Mouse (Mus musculus) activated CD4-positive, CD25-positive, alpha-beta regulatory T cell (primary cell): ENCODE results near the gene H2-K1. TPM values are rescaled to one million over a fixed set of nuclear protein-coding genes. Genes with fewer than 3 reads are reported as not detected.

Experiments used
- polyA plus RNA-seq, 2 experiments: library from polyadenylated mRNA; unstranded; fragments of 100-300 nt; shearing (Covaris generic); gene quantifications; one replicate each; pipeline ENCODE4 v1.2.1; 2017

The H2-K1 gene
- polyA plus RNA-seq: over 10,000 TPM; 11,900 to 12,872 TPM

DNA sequence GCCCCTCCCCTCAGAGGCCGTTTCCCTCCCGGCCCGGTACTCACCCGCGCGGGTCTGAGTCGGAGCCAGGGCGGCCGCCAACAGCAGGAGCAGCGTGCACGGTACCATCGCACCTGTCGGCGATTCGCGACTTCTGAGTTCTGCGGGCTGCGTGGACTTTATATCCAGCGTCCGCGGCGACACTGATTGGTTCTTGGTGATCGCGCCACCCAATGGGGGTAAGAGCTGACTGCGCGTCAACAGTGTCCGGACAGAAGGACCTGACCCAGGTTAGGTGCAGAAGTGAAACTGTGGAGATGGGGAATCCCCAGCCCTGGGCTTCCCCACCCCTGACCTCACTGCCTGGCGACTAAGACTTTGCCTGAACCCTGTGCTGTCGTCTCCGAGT lies at the start of gene H2-K1:
Gene H2-K1, minus strand, starts transcription at position 198 of the 388 bp plus-strand sequence.

GRCm38 (mm10) chr17:34038878-34039561 lies 38.9 kb upstream of the H2-K1 start, which contains the start of gene Col11a2:
Col11a2 (plus strand) TSS chr17:34039437.

DNA sequence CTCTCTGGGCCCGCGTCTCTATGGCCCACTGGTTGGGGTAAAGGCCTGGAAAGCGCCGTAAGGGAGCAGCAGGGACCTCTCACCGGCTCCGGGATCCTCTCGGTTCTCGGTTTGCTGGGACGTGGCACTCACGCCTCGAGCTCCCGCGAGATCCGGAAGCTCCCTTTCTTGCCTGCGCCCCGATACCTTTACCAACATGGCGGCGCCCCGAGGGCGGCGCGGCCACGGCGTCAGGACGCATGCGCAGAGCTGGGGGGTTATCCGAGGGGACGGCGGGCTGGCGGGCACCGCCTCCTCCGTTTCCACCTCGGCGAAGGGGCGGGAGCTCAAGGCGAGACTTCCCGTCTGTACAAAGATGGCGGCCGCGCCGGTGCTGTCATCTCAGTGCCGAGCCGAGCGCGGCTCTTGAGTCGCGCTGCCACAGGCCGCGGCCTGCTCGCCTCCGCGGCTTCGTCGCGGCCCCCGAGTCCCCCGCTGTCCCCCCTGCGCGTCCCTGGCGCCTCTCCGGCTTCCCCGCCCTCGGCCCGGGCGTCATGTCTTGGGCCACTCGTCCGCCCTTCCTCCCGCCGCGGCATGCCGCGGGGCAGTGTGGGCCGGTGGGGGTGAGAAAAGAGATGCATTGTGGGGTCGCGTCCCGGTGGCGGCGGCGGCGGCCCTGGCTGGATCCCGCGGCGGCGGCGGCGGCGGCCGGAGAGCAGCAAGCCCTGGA lies 31.5 kb upstream of the H2-K1 start, which contains the start of the genes Slc39a7 and Rxrb:
Gene Slc39a7, minus strand, starts transcription at position 218 of the 709 bp plus-strand sequence.
Gene Rxrb, plus strand, starts transcription at position 348 of the 709 bp plus-strand sequence.

GRCm38 (mm10) chr17:34027656-34028223 lies 27.6 kb upstream of the H2-K1 start, which contains the start of gene H2-Ke6:
H2-Ke6 (minus strand) TSS chr17:34028060.

DNA sequence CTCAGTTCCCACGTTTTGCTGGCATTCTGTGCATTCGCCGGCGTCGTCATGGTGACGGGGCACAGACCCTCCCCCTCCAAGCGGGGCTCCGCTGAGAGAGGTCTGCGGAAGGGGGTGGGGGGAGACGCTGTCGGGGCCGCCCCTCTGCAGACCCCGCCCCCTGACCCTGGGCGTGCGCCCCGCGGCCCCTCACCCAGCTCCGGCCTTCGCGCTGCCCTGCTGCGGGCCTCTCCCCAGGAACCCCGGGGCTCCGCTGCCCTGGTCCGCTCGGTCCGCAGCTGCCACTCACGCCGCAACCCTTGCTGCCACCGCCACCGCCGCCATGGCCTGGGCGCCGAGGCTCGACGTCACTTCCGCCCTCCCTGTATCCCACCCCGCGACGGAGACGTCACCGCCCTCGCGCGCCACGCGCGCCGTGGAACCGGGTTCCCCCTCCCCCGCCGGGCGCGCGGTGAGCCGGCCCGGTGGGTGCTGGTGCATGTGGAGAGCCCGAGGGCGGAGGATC lies 24.2 kb upstream of the H2-K1 start, which contains the start of gene Ring1:
Gene Ring1, minus strand, starts transcription at position 364 of the 505 bp plus-strand sequence.

DNA sequence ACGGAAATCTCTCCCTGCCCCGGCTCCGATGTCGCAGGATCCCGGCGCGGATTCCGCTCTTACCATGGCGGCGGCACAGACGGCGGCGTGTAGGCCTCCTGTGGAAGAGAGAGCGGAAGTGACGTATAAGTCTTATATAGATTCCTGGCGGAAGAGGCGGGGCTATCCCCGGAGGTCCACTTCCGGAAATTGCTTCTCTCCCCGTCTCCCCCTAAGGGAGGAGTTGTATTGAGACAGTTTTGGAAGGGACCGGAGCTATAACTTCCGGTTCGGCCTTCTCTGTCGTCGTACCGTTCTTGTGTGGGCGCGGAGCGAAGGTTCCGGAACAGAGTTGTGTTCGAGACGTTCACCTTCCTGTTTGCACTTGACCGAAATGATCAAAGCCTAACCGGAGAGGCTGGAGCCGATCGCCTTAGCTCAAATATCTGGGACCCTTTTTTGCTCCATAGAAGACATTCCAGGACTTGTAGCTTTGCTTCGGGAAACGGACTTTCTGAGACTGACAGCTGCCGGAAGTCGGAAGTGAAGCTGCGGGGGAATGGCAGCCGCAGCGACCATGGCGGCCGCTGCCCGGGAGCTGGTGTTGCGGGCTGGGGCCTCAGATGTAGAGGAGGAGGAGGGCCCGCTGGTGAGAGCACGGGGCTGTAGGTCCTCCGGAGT lies 44.5 kb downstream of the H2-K1 start, which contains the start of the genes Vps52 and Rps18:
Gene Vps52, plus strand, starts transcription at position 258 of the 660 bp plus-strand sequence.
Gene Rps18, minus strand, starts transcription at position 447 of the 660 bp plus-strand sequence.

DNA sequence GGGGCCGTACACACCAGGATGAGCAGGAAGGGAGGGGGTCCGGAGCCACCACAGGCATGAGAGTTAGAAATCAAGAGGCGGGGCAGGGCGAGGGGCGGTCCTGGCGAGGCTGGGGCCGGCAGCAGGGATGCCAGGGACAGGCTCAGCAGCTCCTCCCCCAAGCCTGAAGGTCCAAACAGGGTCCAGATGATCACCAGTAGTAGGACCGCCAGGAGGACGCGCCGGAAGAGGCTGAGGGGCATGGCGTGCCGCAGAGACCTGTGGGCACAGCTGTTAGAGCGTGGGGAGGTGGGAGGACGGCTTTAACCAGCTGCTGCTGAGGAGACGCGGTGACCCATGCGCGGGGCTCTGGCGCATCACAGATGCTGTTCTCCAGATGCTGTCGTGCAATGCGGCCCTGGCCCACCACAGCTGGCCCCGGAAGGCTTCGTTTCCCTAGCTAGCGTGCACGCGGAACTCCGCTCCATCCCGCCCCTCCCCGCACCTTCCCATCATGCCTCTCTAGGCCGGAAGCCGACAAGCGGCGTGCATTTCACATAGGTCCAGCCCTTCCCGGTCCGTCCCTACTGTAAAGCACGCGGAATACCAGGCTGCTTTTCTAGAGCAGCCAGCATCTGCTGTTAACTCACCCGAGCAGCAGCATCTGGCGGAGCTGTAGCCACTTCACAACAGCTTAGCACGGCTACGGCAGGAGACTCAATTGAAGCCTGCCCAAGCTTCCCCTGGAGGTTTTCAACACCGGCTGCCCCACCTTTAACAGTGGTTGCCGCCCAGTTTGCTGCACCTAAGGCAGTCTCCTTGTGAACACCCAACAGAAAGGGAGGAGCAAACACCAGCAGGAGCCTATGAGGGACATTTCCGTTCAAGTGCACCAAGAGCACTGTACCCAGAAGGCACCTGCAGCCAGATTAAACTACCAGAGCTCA lies 48.9 kb downstream of the H2-K1 start, which contains the start of gene B3galt4:
Gene B3galt4, minus strand, starts transcription at position 468 of the 926 bp plus-strand sequence.

Other genes with a start within 250 kb of the H2-K1 start
- 100 to 1,000 TPM; 257 to 293 TPM for gene Rab11b, start 239.8 kb downstream of the H2-K1 start, polyA plus RNA-seq
- gene Angptl4, start 218.5 kb downstream of the H2-K1 start, polyA plus RNA-seq: 1 to 10 TPM; 2.2 to 9.0 TPM
- 1 to 10 TPM; 5.5 to 8.4 TPM for gene Kank3, start 189.8 kb downstream of the H2-K1 start, polyA plus RNA-seq
- 1,000 to 10,000 TPM in 1 of 2 experiments, 100 to 1,000 TPM in 1; 711 to 1,323 TPM for gene Rps28, start 175.8 kb downstream of the H2-K1 start, polyA plus RNA-seq
- gene Ndufa7, start 175.8 kb downstream of the H2-K1 start, polyA plus RNA-seq: 100 to 1,000 TPM; 336 to 377 TPM
- gene Cd320, start 157.3 kb downstream of the H2-K1 start, polyA plus RNA-seq: 10 to 100 TPM; 10.3 to 32.6 TPM
- not detected for gene Gm7029, start 126.5 kb downstream of the H2-K1 start, polyA plus RNA-seq
- gene Kifc1, start 109.7 kb downstream of the H2-K1 start, polyA plus RNA-seq: 10 to 100 TPM in 1 of 2 experiments, 1 to 10 TPM in 1; 5.4 to 10.0 TPM
- gene Platr17, start 95.2 kb downstream of the H2-K1 start, polyA plus RNA-seq: 1 to 10 TPM; 3.2 to 8.3 TPM
- 100 to 1,000 TPM; 126 to 129 TPM for gene Daxx, start 90.9 kb downstream of the H2-K1 start, polyA plus RNA-seq
- gene Tapbp, start 84.4 kb downstream of the H2-K1 start, polyA plus RNA-seq: 100 to 1,000 TPM; 650 to 721 TPM
- 10 to 100 TPM; 18.2 to 18.6 TPM for gene Zbtb22, start 84.4 kb downstream of the H2-K1 start, polyA plus RNA-seq
- 100 to 1,000 TPM; 109 to 112 TPM for gene Rgl2, start 70.8 kb downstream of the H2-K1 start, polyA plus RNA-seq
- 100 to 1,000 TPM; 145 to 156 TPM for gene Pfdn6, start 60.0 kb downstream of the H2-K1 start, polyA plus RNA-seq
- 10 to 100 TPM; 46.5 to 72.2 TPM for gene Wdr46, start 59.7 kb downstream of the H2-K1 start, polyA plus RNA-seq
- 10 to 100 TPM; 37.5 to 47.5 TPM for gene B3galt4, start 48.9 kb downstream of the H2-K1 start, polyA plus RNA-seq
- gene Vps52, start 44.5 kb downstream of the H2-K1 start, polyA plus RNA-seq: 10 to 100 TPM; 61.1 to 66.8 TPM
- 1,000 to 10,000 TPM; 1,636 to 3,186 TPM for gene Rps18, start 44.3 kb downstream of the H2-K1 start, polyA plus RNA-seq
- gene Ring1, start 24.3 kb upstream of the H2-K1 start, polyA plus RNA-seq: 10 to 100 TPM; 27.7 to 36.2 TPM
- 100 to 1,000 TPM; 183 to 346 TPM for gene H2-Ke6, start 27.7 kb upstream of the H2-K1 start, polyA plus RNA-seq
- gene Slc39a7, start 31.3 kb upstream of the H2-K1 start, polyA plus RNA-seq: 10 to 100 TPM; 80.0 to 90.9 TPM
- 10 to 100 TPM; 43.3 to 60.3 TPM for gene Rxrb, start 31.5 kb upstream of the H2-K1 start, polyA plus RNA-seq
- gene Col11a2, start 39.1 kb upstream of the H2-K1 start, polyA plus RNA-seq: 1 to 10 TPM in 1 of 2 experiments, under 1 TPM in 1; 0.86 to 1.7 TPM
- 10 to 100 TPM; 19.9 to 60.5 TPM for gene H2-Oa, start 92.0 kb upstream of the H2-K1 start, polyA plus RNA-seq
- gene H2-DMa, start 119.2 kb upstream of the H2-K1 start, polyA plus RNA-seq: 100 to 1,000 TPM; 113 to 424 TPM
- gene Brd2, start 122.3 kb upstream of the H2-K1 start, polyA plus RNA-seq: 100 to 1,000 TPM; 158 to 192 TPM
- gene H2-DMb2, start 143.0 kb upstream of the H2-K1 start, polyA plus RNA-seq: 10 to 100 TPM in 1 of 2 experiments, 1 to 10 TPM in 1; 6.4 to 25.9 TPM
- 10 to 100 TPM in 1 of 2 experiments, 1 to 10 TPM in 1; 3.4 to 17.2 TPM for gene H2-DMb1, start 152.7 kb upstream of the H2-K1 start, polyA plus RNA-seq
- 100 to 1,000 TPM; 385 to 581 TPM for gene Tap1, start 187.2 kb upstream of the H2-K1 start, polyA plus RNA-seq
- 100 to 1,000 TPM; 596 to 730 TPM for gene Psmb9, start 187.4 kb upstream of the H2-K1 start, polyA plus RNA-seq
- 1,000 to 10,000 TPM; 1,449 to 1,599 TPM for gene Psmb8, start 197.4 kb upstream of the H2-K1 start, polyA plus RNA-seq
- gene Tap2, start 203.2 kb upstream of the H2-K1 start, polyA plus RNA-seq: 100 to 1,000 TPM; 207 to 347 TPM
- gene H2-Ob, start 238.6 kb upstream of the H2-K1 start, polyA plus RNA-seq: 10 to 100 TPM; 22.8 to 55.0 TPM